Comparison of ENCODE assay signal across 9 mouse cellular contexts in genomic region chr4:123216782-123217181, GRCm38 (mm10). TPM values are rescaled to one million over a fixed set of nuclear protein-coding genes. Genes with fewer than 3 reads are reported as not detected.
DNase-seq lines count a peak whose midpoint lies in the region; ATAC-seq and TF ChIP-seq lines count a peak whose summit lies in the region.
"Had no signal": no experiment of that assay in that cellular context is flagged by ENCODE, and none has a peak within 500 bp of the region (broad histone marks: within the 10 kb centered on the region; RNA-seq: fewer than 3 reads in every experiment).

No protein-coding gene starts in this region.

- no peak for ATAC-seq in CD4-positive, CD25-positive, alpha-beta regulatory T cell, adult 4 months
- no peak for ATAC-seq in liver, postnatal 0 days
- ATAC-seq in monocyte, adult 5-6 weeks (replicated peaks; ENCODE audit: insufficient number of reproducible peaks, low FRiP score, low TSS enrichment, poor library complexity, severe bottlenecking): no peak

- peak; percentile 98 for TF ChIP-seq CTCF in layer of hippocampus, adult 2 months (conservative IDR thresholded peaks at IDR 0.05)
- TF ChIP-seq CTCF in liver, postnatal 0 days (IDR thresholded peaks at IDR 0.05; ENCODE audit: low read depth): peak; percentile 86

- peaks cover 5% of the 10 kb centered on the region for H3K4me1 ChIP-seq in liver, postnatal 0 days (ENCODE audit: insufficient read depth)

- H3K27me3 ChIP-seq in liver, postnatal 0 days (ENCODE audit: insufficient read depth, low read length): 0 out of 2 replicates have a peak, but pooled peaks cover 3% of the 10 kb centered on the region

- H3K4me3 ChIP-seq in layer of hippocampus, adult 2 months: no peak overlapping the region
- no peak overlapping the region for H3K4me3 ChIP-seq in liver, postnatal 0 days (ENCODE audit: low read depth, low read length)

- no peak for TF ChIP-seq EP300 in liver, postnatal 0 days (IDR thresholded peaks at IDR 0.05; ENCODE audit: low read depth)

- DNase-seq in CD4-positive, CD25-positive, alpha-beta regulatory T cell, adult 2 months (ENCODE audit: low read depth, low spot score): peak; percentile 63
- DNase-seq in layer of hippocampus, adult 2 months (ENCODE audit: low spot score in 2 of 2): peak in 1 of 2 experiments; percentile 49
- DNase-seq in layer of hippocampus, adult 9-11 months: no peak
- peak; percentile 68 for DNase-seq in ES-CJ7 (ENCODE audit: low read depth, low spot score)
- DNase-seq in cerebellum, postnatal 14 days: peak; percentile 40 to 42
- peak; percentile 49 for DNase-seq in liver, postnatal 0 days

- H3K9ac ChIP-seq in liver, postnatal 0 days (replicated peaks): no peak overlapping the region

- no peak overlapping the region for H3K4me2 ChIP-seq in liver, postnatal 0 days (ENCODE audit: low read depth, low read length)

- H3K9me3 ChIP-seq in liver, postnatal 0 days (ENCODE audit: low read length): no peaks in the 10 kb centered on the region

- no peak overlapping the region for H3K27ac ChIP-seq in layer of hippocampus, adult 2 months
- H3K27ac ChIP-seq in liver, postnatal 0 days (ENCODE audit: low read depth): no peak overlapping the region

- 0% methylated on average over 1 of the region's 1 CpGs for WGBS in liver, postnatal 0 days (ENCODE audit: insufficient replicate concordance)

- H3K36me3 ChIP-seq in liver, postnatal 0 days (replicated peaks; ENCODE audit: insufficient read depth, low read length): no peaks in the 10 kb centered on the region

RNA-seq across cellular contexts. Expression of gene Nt5c1a, which starts 15.5 kb away (rescaled TPM):
- polyA plus RNA-seq in CD4-positive, CD25-positive, alpha-beta regulatory T cell, adult 4 months (2017; shearing (Covaris generic)): not detected
- 10 to 100 TPM; 14.5 to 15.2 TPM for total RNA-seq in layer of hippocampus, adult 2 months (2021)
- polyA plus RNA-seq in liver, postnatal 0 days (2015; fragmentation: Nextera tagmentation; extraction: Ambion mirVana): not detected in 2 replicates
- total RNA-seq in monocyte, adult 5-6 weeks (2017): not detected in 3 replicates
- polyA plus RNA-seq: lung, embryonic 16.5 days had no signal

RNA-seq across cellular contexts. Expression of gene Heyl, which starts 16.6 kb away (rescaled TPM):
- polyA plus RNA-seq in CD4-positive, CD25-positive, alpha-beta regulatory T cell, adult 4 months (2017; shearing (Covaris generic)): not detected
- total RNA-seq in layer of hippocampus, adult 2 months (2021): 1 to 10 TPM; 3.1 to 3.3 TPM
- polyA plus RNA-seq in liver, postnatal 0 days (2015; fragmentation: Nextera tagmentation; extraction: Ambion mirVana): 0.78 and 0.81 TPM in 2 replicates
- 0.10 TPM in 1 of 3 replicates, not detected in the others for total RNA-seq in monocyte, adult 5-6 weeks (2017)

RNA-seq across cellular contexts. Expression of gene Hpcal4, which starts 33.8 kb away (rescaled TPM):
- polyA plus RNA-seq in CD4-positive, CD25-positive, alpha-beta regulatory T cell, adult 4 months (2017; shearing (Covaris generic)): not detected
- total RNA-seq in layer of hippocampus, adult 2 months (2021): 100 to 1,000 TPM; 493 to 508 TPM
- not detected in 2 replicates for polyA plus RNA-seq in liver, postnatal 0 days (2015; fragmentation: Nextera tagmentation; extraction: Ambion mirVana)
- total RNA-seq in monocyte, adult 5-6 weeks (2017): not detected in 3 replicates

RNA-seq across cellular contexts. Expression of gene Pabpc4, which starts 45.4 kb away (rescaled TPM):
- 10 to 100 TPM; 10.3 to 17.7 TPM for polyA plus RNA-seq in CD4-positive, CD25-positive, alpha-beta regulatory T cell, adult 4 months (2017; shearing (Covaris generic))
- 10 to 100 TPM; 45.9 to 47.6 TPM for total RNA-seq in layer of hippocampus, adult 2 months (2021)
- 31.5 and 33.2 TPM in 2 replicates for polyA plus RNA-seq in liver, postnatal 0 days (2015; fragmentation: Nextera tagmentation; extraction: Ambion mirVana)
- 23.4 to 30.7 TPM (median 23.8 TPM) in 3 replicates for total RNA-seq in monocyte, adult 5-6 weeks (2017)

Comparison
In these comparisons a context has a peak if more than half of its experiments do, and no peak if none do; other contexts are left out.
1. RNA of gene Nt5c1a, which starts 15.5 kb away (total RNA-seq): 14.5 to 15.2 TPM in layer of hippocampus, adult 2 months; not detected in monocyte, adult 5-6 weeks; every median in the first group is over 10 times any median in the second.
2. RNA of gene Hpcal4, which starts 33.8 kb away (total RNA-seq): 493 to 508 TPM in layer of hippocampus, adult 2 months; not detected in monocyte, adult 5-6 weeks; every median in the first group is over 100 times any median in the second.